Mouse (Mus musculus): Measurements from ENCODE around the gene Gpa33. TPM values are rescaled to one million over a fixed set of nuclear protein-coding genes. Genes with fewer than 3 reads are reported as not detected.

Gpa33 gene
- total RNA-seq, 2 experiments from 2014 or later, result not detected

Other genes starting within 250 kb of the Gpa33 start
- 10 to 100 TPM; 10.4 to 13.0 TPM for gene Pou2f1, start 127.6 kb upstream of the Gpa33 start, total RNA-seq (2021)
- 10 to 100 TPM; 40.7 to 44.9 TPM for gene Dusp27, start 2.3 kb upstream of the Gpa33 start, total RNA-seq (2021)
- not detected for gene Mael, start 108.5 kb downstream of the Gpa33 start, total RNA-seq (2021)
- 1 to 10 TPM; 2.5 to 4.5 TPM for gene Ildr2, start 123.9 kb downstream of the Gpa33 start, total RNA-seq (2021)
- 1 to 10 TPM; 7.6 to 9.3 TPM for gene Tada1, start 248.9 kb downstream of the Gpa33 start, total RNA-seq (2021)